Mouse (Mus musculus) neural tube, embryonic 14.5 days (tissue): ENCODE measurements around the gene Lin7a. TPM values are rescaled to one million over a fixed set of nuclear protein-coding genes. Genes with fewer than 3 reads are reported as not detected.

Experiments
- ATAC-seq: fragments of 200-750 bp; cut with Nextera tagmentation; 2 replicates; pipeline ENCODE4 v1.8.0; 2017; ENCODE audit warnings: low read depth, mild to moderate bottlenecking, moderate TSS enrichment, moderate library complexity
- H3K27ac ChIP-seq: fragments of 300-500 bp; sonication (generic); 2 replicates; pipeline ENCODE4 v1.5.1; 2014; ENCODE audit warnings: low read depth, mild to moderate bottlenecking, control low read depth, low read length, moderate library complexity, mixed read lengths
- H3K27me3 ChIP-seq: fragments of 300-500 bp; sonication (generic); 2 replicates; pipeline ENCODE4 v1.6.1; 2014; ENCODE audit warnings: low read length; ENCODE audit not compliant: control insufficient read depth, insufficient read depth
- H3K36me3 ChIP-seq: fragments of 300-500 bp; sonication (generic); 2 replicates; pipeline ENCODE4 v1.6.1; 2014; ENCODE audit warnings: low read length, mixed read lengths; ENCODE audit not compliant: control insufficient read depth, insufficient read depth
- H3K4me1 ChIP-seq: fragments of 300-500 bp; sonication (generic); 2 replicates; pipeline ENCODE4 v1.6.1; 2014; ENCODE audit warnings: low read length; ENCODE audit not compliant: control insufficient read depth, insufficient read depth
- H3K4me2 ChIP-seq: fragments of 300-500 bp; sonication (generic); 2 replicates; pipeline ENCODE4 v1.6.1; 2014; ENCODE audit warnings: mild to moderate bottlenecking, low read depth, low read length, control low read depth
- H3K4me3 ChIP-seq: fragments of 300-500 bp; sonication (generic); 2 replicates; pipeline ENCODE4 v1.5.1; 2014; ENCODE audit warnings: low read depth, low read length, control low read depth, mixed read lengths
- H3K9ac ChIP-seq: fragments of 300-500 bp; sonication (generic); replicated peaks from 2 replicates; pipeline ENCODE4 v1.6.1; 2014; ENCODE audit warnings: low read depth, mild to moderate bottlenecking, control low read depth, low read length, mixed read lengths
- H3K9me3 ChIP-seq: fragments of 300-500 bp; sonication (generic); 2 replicates; pipeline ENCODE4 v1.6.1; 2016; ENCODE audit warnings: low read length; ENCODE audit not compliant: control insufficient read depth
- WGBS: fragments of 180-500 bp; shearing (Covaris S2); extraction: QIAGEN DNeasy Blood & Tissue Kit; methylation state at CpG from one replicate; pipeline ENCODE4 v1.1.7; 2014; 5-methylcytosine and 5-hydroxymethylcytosine counted together
- polyA plus RNA-seq: library from polyadenylated mRNA; unstranded; fragments of >200 nt; fragmentation: Nextera tagmentation; extraction: Ambion mirVana; gene quantifications from 2 replicates; pipeline ENCODE4 v1.2.1, GENCODE M21; 2014

The Lin7a gene
- polyA plus RNA-seq, 1 experiment from 2014 or later: 52.4 TPM

DNA sequence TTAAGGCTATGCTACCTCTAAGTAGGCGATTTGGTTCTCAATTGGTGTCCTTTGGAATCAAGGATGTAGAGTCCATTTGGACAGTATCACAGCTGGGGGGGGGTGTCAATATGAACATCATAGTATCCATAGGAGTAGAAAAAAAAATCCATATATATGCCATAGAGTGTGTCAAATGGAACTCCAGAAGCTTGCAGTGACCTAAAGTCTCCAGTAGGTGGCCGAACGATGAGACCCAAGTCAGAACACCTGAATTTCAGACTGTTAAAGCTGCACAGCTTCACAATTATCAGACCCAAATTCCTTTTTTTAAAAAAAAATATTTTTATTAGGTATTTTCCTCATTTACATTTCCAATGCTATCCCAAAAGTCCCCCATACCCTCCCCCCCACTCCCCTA lies 3.3 kb downstream of the Lin7a start:
- Histone ChIP-seq H3K4me2 (no peak overlapping the region), H3K4me3 (no peak overlapping the region), H3K4me1 (0 out of 2 replicates have a peak, but pooled peaks cover 4% of the 10 kb centered on the region), H3K9me3 (no peaks in the 10 kb centered on the region), H3K27me3 (no peaks in the 10 kb centered on the region), H3K27ac (no peak overlapping the region), H3K36me3 (no peaks in the 10 kb centered on the region), H3K9ac (no peak overlapping the region)
- 67% methylated on average over 3 of the region's 3 CpGs for WGBS
- ATAC-seq: no peak

DNA sequence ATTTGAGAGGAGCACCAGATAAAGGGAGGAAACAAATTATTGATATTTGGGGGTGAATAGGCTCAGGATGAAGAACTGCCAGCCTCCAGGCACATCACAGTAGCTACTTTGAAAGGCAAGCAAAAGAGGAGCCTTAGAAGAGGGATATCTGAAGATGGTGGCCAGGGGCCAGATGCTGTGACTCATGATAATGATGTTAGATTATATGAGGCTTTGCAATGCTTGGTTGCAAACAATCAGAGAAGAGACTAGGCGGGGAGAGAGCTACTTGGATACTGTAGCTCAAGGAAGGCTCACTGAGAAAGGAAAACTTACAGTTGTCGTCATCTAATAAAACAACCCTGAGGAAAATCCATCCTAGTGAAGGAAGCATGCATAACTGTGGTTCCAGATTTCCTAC lies 5.2 kb downstream of the Lin7a start:
- 87% methylated on average over 2 of the region's 2 CpGs for WGBS
- H3K27me3 ChIP-seq: no peaks in the 10 kb centered on the region
- no peak overlapping the region for H3K4me2 ChIP-seq
- no peak overlapping the region for H3K9ac ChIP-seq
- no peak overlapping the region for H3K4me3 ChIP-seq
- ATAC-seq: no peak
- H3K4me1 ChIP-seq: 0 out of 2 replicates have a peak, but pooled peaks cover 4% of the 10 kb centered on the region
- H3K27ac ChIP-seq: no peak overlapping the region
- no peaks in the 10 kb centered on the region for H3K36me3 ChIP-seq
- H3K9me3 ChIP-seq: no peaks in the 10 kb centered on the region

DNA sequence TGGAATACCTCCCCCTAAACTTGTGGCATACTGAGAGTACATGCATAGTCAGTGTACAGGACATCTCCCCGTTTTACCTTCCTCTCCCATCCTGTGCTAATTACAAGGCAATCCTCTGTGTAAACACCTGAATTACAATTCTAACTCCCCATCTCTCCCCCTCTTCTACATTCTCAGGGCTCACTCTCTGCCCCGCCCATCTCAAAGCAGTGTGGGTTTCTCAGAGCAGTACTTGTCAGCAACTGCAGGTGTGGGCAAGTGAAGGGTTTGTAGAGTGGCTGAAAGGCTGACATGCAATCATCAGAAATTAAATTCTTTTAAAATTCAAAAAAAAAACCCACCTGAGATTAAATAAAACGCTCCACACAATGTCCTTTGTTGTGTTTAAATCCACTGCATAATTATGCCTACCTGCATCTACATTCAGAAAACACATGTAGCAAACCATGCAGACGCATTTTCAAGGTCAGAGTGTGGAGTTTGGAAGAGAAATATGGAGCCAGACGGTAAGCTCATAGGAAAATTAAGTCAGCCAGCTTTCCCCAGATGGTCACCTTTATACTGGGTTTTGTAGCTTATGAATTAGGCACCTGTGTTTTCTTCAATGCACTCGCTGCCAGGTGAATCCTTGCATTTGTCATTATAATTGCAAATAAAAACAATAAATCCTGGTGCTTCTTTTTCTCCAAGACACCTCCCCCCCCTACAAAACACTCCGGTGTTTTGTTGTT lies 22.6 kb downstream of the Lin7a start:
- no peaks in the 10 kb centered on the region for H3K9me3 ChIP-seq
- no peak for ATAC-seq
- no peak overlapping the region for H3K27ac ChIP-seq
- no peak overlapping the region for H3K4me2 ChIP-seq
- no peak overlapping the region for H3K9ac ChIP-seq
- H3K27me3 ChIP-seq: no peaks in the 10 kb centered on the region
- WGBS: 61% methylated on average over 7 of the region's 7 CpGs
- H3K4me1 ChIP-seq: no peaks in the 10 kb centered on the region
- no peak overlapping the region for H3K4me3 ChIP-seq
- no peaks in the 10 kb centered on the region for H3K36me3 ChIP-seq

DNA sequence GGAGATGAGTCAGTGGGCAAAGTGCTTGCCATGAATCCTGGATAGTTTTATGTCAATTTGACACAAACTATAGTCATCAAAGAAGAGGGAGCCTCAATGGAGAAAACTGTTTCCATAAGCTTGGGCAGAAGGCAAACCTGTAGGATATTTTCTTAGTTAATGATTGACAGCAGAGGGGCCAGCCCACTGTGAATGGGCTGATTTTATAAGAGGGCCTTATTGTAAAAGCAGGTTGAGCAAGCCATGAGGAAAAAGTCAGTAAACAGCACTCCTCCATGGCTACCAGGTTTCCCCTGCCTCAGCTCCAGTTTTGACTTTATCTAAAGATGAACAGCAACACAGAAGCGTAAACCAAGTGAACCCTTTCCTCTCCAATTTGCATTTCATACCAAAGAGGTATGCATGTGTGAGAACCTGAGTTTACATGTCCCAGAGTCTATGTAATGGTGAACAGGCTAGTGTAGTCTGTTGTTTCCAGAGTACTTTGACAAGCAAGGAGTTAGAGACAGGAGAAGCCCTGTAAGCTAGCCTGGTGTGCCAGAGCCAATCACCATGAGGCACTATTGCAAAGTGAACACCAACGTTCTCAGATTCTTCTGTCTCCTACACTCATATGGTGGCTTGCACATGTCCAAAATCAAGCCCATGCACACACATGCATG lies 29.2 kb downstream of the Lin7a start:
- H3K4me3 ChIP-seq: no peak overlapping the region
- 74% methylated on average over 2 of the region's 2 CpGs for WGBS
- no peak overlapping the region for H3K27ac ChIP-seq
- no peak overlapping the region for H3K9ac ChIP-seq
- H3K4me2 ChIP-seq: no peak overlapping the region
- no peaks in the 10 kb centered on the region for H3K4me1 ChIP-seq
- no peaks in the 10 kb centered on the region for H3K9me3 ChIP-seq
- no peaks in the 10 kb centered on the region for H3K36me3 ChIP-seq
- ATAC-seq: no peak
- no peaks in the 10 kb centered on the region for H3K27me3 ChIP-seq

DNA sequence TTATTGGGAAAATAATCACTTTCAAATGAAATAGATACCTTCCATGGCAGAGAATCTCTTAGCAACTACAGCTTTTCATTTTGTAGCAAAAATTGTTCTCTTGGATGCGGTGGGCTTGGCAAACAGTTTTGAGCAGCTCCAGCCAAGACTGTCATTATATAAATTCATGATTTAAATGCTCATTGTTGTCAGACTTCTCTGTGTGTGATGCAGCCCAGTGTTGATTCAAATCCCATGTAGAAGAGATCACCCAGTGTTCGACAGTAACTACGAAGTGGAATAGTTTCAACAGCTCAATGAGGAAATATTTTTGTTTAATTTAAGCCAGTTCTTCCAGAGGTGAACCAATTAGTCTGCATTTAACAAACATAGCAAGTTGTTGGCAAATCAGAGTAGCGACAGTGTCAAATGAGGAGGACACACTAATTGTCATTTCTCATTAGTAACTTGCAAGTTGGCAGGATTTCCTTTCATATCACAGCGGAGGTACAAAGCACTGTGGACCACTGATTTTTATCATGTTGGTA lies 39.5 kb downstream of the Lin7a start:
- no peak overlapping the region for H3K9ac ChIP-seq
- H3K36me3 ChIP-seq: no peaks in the 10 kb centered on the region
- H3K9me3 ChIP-seq: no peaks in the 10 kb centered on the region
- no peaks in the 10 kb centered on the region for H3K27me3 ChIP-seq
- no peak overlapping the region for H3K4me3 ChIP-seq
- no peaks in the 10 kb centered on the region for H3K4me1 ChIP-seq
- ATAC-seq: no peak
- H3K27ac ChIP-seq: no peak overlapping the region
- 79% methylated on average over 5 of the region's 5 CpGs for WGBS
- H3K4me2 ChIP-seq: no peak overlapping the region

DNA sequence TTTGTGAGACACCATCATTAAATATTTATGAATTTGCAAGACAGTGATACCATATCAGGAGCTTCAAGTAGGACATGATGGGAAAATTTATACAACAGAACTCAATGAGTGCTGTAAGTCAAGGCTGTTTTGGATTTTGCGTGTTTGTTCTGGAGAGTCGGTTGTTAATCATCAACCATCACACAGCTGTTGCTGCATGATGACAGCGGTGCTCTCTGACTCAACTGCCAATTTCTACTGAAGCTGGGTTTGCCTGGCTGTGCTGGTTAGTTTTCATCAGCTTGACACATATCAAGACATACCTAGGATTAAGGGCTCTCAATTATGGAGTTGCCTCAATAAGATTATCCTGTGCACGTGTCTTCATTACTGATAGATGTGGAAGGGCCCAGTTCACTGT lies 41.1 kb downstream of the Lin7a start:
- Histone ChIP-seq H3K9ac (no peak overlapping the region), H3K4me1 (no peaks in the 10 kb centered on the region), H3K9me3 (no peaks in the 10 kb centered on the region), H3K4me3 (no peak overlapping the region), H3K27me3 (no peaks in the 10 kb centered on the region), H3K27ac (no peak overlapping the region), H3K4me2 (no peak overlapping the region), H3K36me3 (no peaks in the 10 kb centered on the region)
- 93% methylated on average over 4 of the region's 4 CpGs for WGBS
- no peak for ATAC-seq

DNA sequence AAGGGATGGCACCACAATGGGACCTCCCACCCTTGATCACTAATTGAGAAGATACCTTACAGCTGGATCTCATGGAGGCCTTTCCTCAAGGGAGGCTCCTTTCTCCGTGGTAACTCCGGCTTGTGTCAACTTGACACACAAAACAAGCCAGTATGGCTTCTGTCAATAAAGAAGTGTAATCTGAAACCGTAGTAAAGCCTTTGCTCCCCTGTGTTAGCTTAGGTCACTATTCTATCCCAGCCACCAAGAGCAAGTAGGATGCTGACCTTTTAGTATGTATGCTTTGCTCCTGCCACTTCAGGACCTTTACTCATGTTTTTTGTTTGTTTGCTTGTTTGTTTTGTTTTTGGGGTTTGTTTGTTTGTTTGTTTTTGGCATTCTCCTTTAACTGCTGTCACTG lies 41.9 kb downstream of the Lin7a start:
- Histone ChIP-seq H3K27ac (no peak overlapping the region), H3K9ac (no peak overlapping the region), H3K4me3 (no peak overlapping the region), H3K27me3 (no peaks in the 10 kb centered on the region), H3K9me3 (no peaks in the 10 kb centered on the region), H3K36me3 (no peaks in the 10 kb centered on the region), H3K4me2 (no peak overlapping the region), H3K4me1 (no peaks in the 10 kb centered on the region)
- 39% methylated on average over 3 of the region's 3 CpGs for WGBS
- no peak for ATAC-seq

DNA sequence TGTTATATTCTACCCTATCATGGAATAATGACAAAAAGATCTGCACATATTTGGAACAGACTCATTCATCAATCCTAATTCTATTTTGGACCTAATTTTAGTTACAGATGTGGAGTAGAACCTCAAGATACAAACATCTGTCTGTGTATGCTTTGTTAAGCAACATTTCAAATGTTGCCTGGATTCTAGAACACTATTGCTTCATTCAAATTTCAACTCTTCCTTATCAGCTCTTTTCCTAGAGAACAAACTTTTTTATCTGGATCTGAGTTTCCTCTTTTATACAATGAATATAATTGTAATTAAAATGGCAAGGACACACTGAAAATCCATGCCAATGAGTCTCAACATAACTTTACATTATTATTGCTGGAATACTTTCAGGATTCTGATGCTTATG lies 43.8 kb downstream of the Lin7a start:
- Histone ChIP-seq H3K9me3 (no peaks in the 10 kb centered on the region), H3K27me3 (no peaks in the 10 kb centered on the region), H3K4me3 (no peak overlapping the region), H3K9ac (no peak overlapping the region), H3K27ac (no peak overlapping the region), H3K4me2 (no peak overlapping the region), H3K36me3 (no peaks in the 10 kb centered on the region), H3K4me1 (no peaks in the 10 kb centered on the region)
- no peak for ATAC-seq

DNA sequence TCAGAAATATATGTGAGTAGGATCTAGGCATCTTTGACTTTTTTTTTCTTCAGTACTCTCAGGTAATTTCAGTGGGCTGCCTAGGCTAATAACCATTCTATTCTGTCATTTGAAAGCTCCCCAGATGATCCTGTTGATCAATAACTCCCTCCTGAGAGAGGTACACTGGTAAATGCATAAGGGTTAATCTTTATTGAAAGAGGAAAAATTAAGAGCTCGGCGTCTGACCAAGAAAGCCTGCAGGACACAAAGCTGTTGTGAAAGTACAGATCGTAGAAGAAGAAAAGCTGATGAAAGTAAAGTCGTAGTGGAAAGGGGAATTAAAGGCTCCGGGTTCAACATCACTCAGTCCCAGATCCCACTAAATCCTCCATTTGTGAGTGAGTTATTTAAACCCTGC lies 44.2 kb downstream of the Lin7a start:
- Histone ChIP-seq H3K4me2 (no peak overlapping the region), H3K4me3 (no peak overlapping the region), H3K36me3 (no peaks in the 10 kb centered on the region), H3K9me3 (no peaks in the 10 kb centered on the region), H3K4me1 (no peaks in the 10 kb centered on the region), H3K27me3 (no peaks in the 10 kb centered on the region), H3K9ac (no peak overlapping the region), H3K27ac (no peak overlapping the region)
- WGBS: 79% methylated on average over 5 of the region's 5 CpGs
- no peak for ATAC-seq
